In genomic region chr19:14567081-14567480, GRCm38 (mm10) we compare ENCODE assay signal across 15 mouse cellular contexts. TPM values are rescaled to one million over a fixed set of nuclear protein-coding genes. Genes with fewer than 3 reads are reported as not detected.
DNase-seq lines count a peak whose midpoint lies in the region; ATAC-seq lines count a peak whose summit lies in the region.
"Had no signal": no experiment of that assay in that cellular context is flagged by ENCODE, and none has a peak within 500 bp of the region (broad histone marks: within the 10 kb centered on the region; RNA-seq: fewer than 3 reads in every experiment).

No protein-coding gene starts in this region.

- H3K36me3 ChIP-seq in embryonic facial prominence, embryonic 11.5 days (replicated peaks; ENCODE audit: control insufficient read depth, insufficient read depth, low read depth, low read length), result no peaks in the 10 kb centered on the region
- peaks cover 12% of the 10 kb centered on the region for H3K36me3 ChIP-seq in embryonic facial prominence, embryonic 10.5 days (replicated peaks)
- H3K36me3 ChIP-seq in embryonic facial prominence, embryonic 14.5 days (ENCODE audit: control insufficient read depth, insufficient read depth, low read length), result 0 out of 2 replicates have a peak, but pooled peaks cover 7% of the 10 kb centered on the region
- H3K36me3 ChIP-seq in hindbrain, embryonic 14.5 days (replicated peaks; ENCODE audit: control insufficient read depth, insufficient read depth), result peaks cover 7% of the 10 kb centered on the region; the same call in 1 of the 2 replicates
- H3K36me3 ChIP-seq in midbrain, embryonic 15.5 days (replicated peaks), result no peaks in the 10 kb centered on the region
- no peaks in the 10 kb centered on the region for H3K36me3 ChIP-seq in kidney, embryonic 16.5 days (ENCODE audit: insufficient read depth, low read length)

- H3K27me3 ChIP-seq in embryonic facial prominence, embryonic 11.5 days (ENCODE audit: control insufficient read depth, insufficient read depth, low read length), result no peaks in the 10 kb centered on the region
- no peaks in the 10 kb centered on the region; the same call in 1 of the 2 replicates for H3K27me3 ChIP-seq in embryonic facial prominence, embryonic 10.5 days (replicated peaks; ENCODE audit: low read depth, poor library complexity, severe bottlenecking)
- no peaks in the 10 kb centered on the region for H3K27me3 ChIP-seq in embryonic facial prominence, embryonic 14.5 days (replicated peaks; ENCODE audit: control insufficient read depth, insufficient read depth, low read length)
- no peaks in the 10 kb centered on the region for H3K27me3 ChIP-seq in hindbrain, embryonic 14.5 days (ENCODE audit: control insufficient read depth, insufficient read depth, low read length)
- no peaks in the 10 kb centered on the region for H3K27me3 ChIP-seq in midbrain, embryonic 15.5 days (replicated peaks)
- H3K27me3 ChIP-seq in kidney, embryonic 16.5 days (ENCODE audit: insufficient read depth, low read length), result no peaks in the 10 kb centered on the region
- H3K27me3 ChIP-seq: limb, embryonic 15.5 days had no signal

- no peak overlapping the region for H3K27ac ChIP-seq in embryonic facial prominence, embryonic 11.5 days (replicated peaks; ENCODE audit: low read depth, low read length)
- no peak overlapping the region for H3K27ac ChIP-seq in embryonic facial prominence, embryonic 10.5 days (replicated peaks)
- no peak overlapping the region for H3K27ac ChIP-seq in embryonic facial prominence, embryonic 14.5 days (replicated peaks; ENCODE audit: low read depth, low read length)
- 0 out of 2 replicates have a peak overlapping the region, but pooled peaks have one; percentile 17 for H3K27ac ChIP-seq in hindbrain, embryonic 14.5 days
- H3K27ac ChIP-seq in midbrain, embryonic 15.5 days, result no peak overlapping the region
- H3K27ac ChIP-seq in kidney, embryonic 16.5 days (ENCODE audit: low read length), result no peak overlapping the region
- H3K27ac ChIP-seq: limb, embryonic 15.5 days; macrophage had no signal

- DNase-seq in embryonic facial prominence, embryonic 11.5 days (ENCODE audit: low spot score), result no peak
- DNase-seq in embryonic facial prominence, embryonic 10.5 days (ENCODE audit: low spot score), result no peak
- DNase-seq in embryonic facial prominence, embryonic 14.5 days (ENCODE audit: low spot score), result no peak
- peak; percentile 53 for DNase-seq in hindbrain, embryonic 14.5 days (ENCODE audit: low spot score)
- no peak for DNase-seq in Muller cell, postnatal 12 days (ENCODE audit: inconsistent ontology term)
- no peak for DNase-seq in cerebellum, adult 9-11 months
- DNase-seq: cerebellum, postnatal 36 days; heart, adult 11 months; lung, adult 18-20 months; thymus, adult 18-20 months had no signal

- H3K9ac ChIP-seq in embryonic facial prominence, embryonic 11.5 days (replicated peaks; ENCODE audit: low read length), result no peak overlapping the region
- no peak overlapping the region for H3K9ac ChIP-seq in embryonic facial prominence, embryonic 14.5 days (ENCODE audit: low read depth, low read length)
- H3K9ac ChIP-seq in hindbrain, embryonic 14.5 days, result no peak overlapping the region
- H3K9ac ChIP-seq in midbrain, embryonic 15.5 days, result no peak overlapping the region
- no peak overlapping the region for H3K9ac ChIP-seq in kidney, embryonic 16.5 days (replicated peaks; ENCODE audit: low read length)
- H3K9ac ChIP-seq: limb, embryonic 15.5 days had no signal

- no peaks in the 10 kb centered on the region for H3K4me1 ChIP-seq in embryonic facial prominence, embryonic 11.5 days (ENCODE audit: control insufficient read depth, insufficient read depth, low read length)
- peaks cover 36% of the 10 kb centered on the region for H3K4me1 ChIP-seq in embryonic facial prominence, embryonic 10.5 days
- H3K4me1 ChIP-seq in embryonic facial prominence, embryonic 14.5 days (ENCODE audit: control insufficient read depth, insufficient read depth, low read length), result peaks cover 6% of the 10 kb centered on the region; the same call in 1 of the 2 replicates
- H3K4me1 ChIP-seq in hindbrain, embryonic 14.5 days (replicated peaks; ENCODE audit: control insufficient read depth, insufficient read depth, low read length), result peaks cover 29% of the 10 kb centered on the region
- H3K4me1 ChIP-seq in midbrain, embryonic 15.5 days, result peaks cover 18% of the 10 kb centered on the region
- peaks cover 21% of the 10 kb centered on the region for H3K4me1 ChIP-seq in kidney, embryonic 16.5 days (ENCODE audit: insufficient read depth, low read length)
- H3K4me1 ChIP-seq: limb, embryonic 15.5 days had no signal

- 72% methylated on average over 3 of the region's 3 CpGs for WGBS in embryonic facial prominence, embryonic 11.5 days
- WGBS in embryonic facial prominence, embryonic 10.5 days, result 62% methylated on average over 3 of the region's 3 CpGs
- WGBS in embryonic facial prominence, embryonic 14.5 days, result 66% methylated on average over 3 of the region's 3 CpGs
- WGBS in hindbrain, embryonic 14.5 days, result 15% methylated on average over 3 of the region's 3 CpGs
- WGBS in midbrain, embryonic 15.5 days, result 21% methylated on average over 3 of the region's 3 CpGs
- WGBS in kidney, embryonic 16.5 days, result 44% methylated on average over 3 of the region's 3 CpGs

- no peaks in the 10 kb centered on the region for H3K9me3 ChIP-seq in embryonic facial prominence, embryonic 11.5 days (replicated peaks; ENCODE audit: control insufficient read depth, low read length)
- no peaks in the 10 kb centered on the region for H3K9me3 ChIP-seq in embryonic facial prominence, embryonic 10.5 days
- no peaks in the 10 kb centered on the region for H3K9me3 ChIP-seq in embryonic facial prominence, embryonic 14.5 days (ENCODE audit: control insufficient read depth, low read length)
- no peaks in the 10 kb centered on the region for H3K9me3 ChIP-seq in hindbrain, embryonic 14.5 days (ENCODE audit: control insufficient read depth, low read length)
- H3K9me3 ChIP-seq in midbrain, embryonic 15.5 days, result no peaks in the 10 kb centered on the region
- no peaks in the 10 kb centered on the region for H3K9me3 ChIP-seq in kidney, embryonic 16.5 days (ENCODE audit: low read length)
- H3K9me3 ChIP-seq: limb, embryonic 15.5 days had no signal

- no peak overlapping the region for H3K4me2 ChIP-seq in embryonic facial prominence, embryonic 11.5 days (ENCODE audit: low read depth, low read length)
- H3K4me2 ChIP-seq in embryonic facial prominence, embryonic 14.5 days (ENCODE audit: low read depth, low read length), result no peak overlapping the region
- 0 out of 2 replicates have a peak overlapping the region, but pooled peaks have one; percentile 8 for H3K4me2 ChIP-seq in hindbrain, embryonic 14.5 days (replicated peaks)
- H3K4me2 ChIP-seq in midbrain, embryonic 15.5 days, result no peak overlapping the region
- H3K4me2 ChIP-seq in kidney, embryonic 16.5 days (replicated peaks; ENCODE audit: low read depth, low read length), result no peak overlapping the region
- H3K4me2 ChIP-seq: limb, embryonic 15.5 days had no signal

- peak; percentile 39; the same call in 1 of the 2 replicates for ATAC-seq in embryonic facial prominence, embryonic 11.5 days (replicated peaks; ENCODE audit: insufficient number of reproducible peaks, low FRiP score, low TSS enrichment, low read depth)
- peak; percentile 53; the same call in 1 of the 2 replicates for ATAC-seq in embryonic facial prominence, embryonic 14.5 days (ENCODE audit: low read depth)
- peak; percentile 70; the same call in 1 of the 2 replicates for ATAC-seq in hindbrain, embryonic 14.5 days (ENCODE audit: low FRiP score)
- ATAC-seq in midbrain, embryonic 15.5 days (replicated peaks), result 0 out of 2 replicates have a peak, but pooled peaks have one; percentile 23
- ATAC-seq in kidney, embryonic 16.5 days (ENCODE audit: low FRiP score, low TSS enrichment), result no peak

- H3K4me3 ChIP-seq in embryonic facial prominence, embryonic 11.5 days (ENCODE audit: low read depth, low read length), result no peak overlapping the region
- H3K4me3 ChIP-seq in embryonic facial prominence, embryonic 10.5 days, result no peak overlapping the region
- no peak overlapping the region for H3K4me3 ChIP-seq in embryonic facial prominence, embryonic 14.5 days (ENCODE audit: low read depth, low read length)
- no peak overlapping the region for H3K4me3 ChIP-seq in hindbrain, embryonic 14.5 days (replicated peaks; ENCODE audit: low read length)
- H3K4me3 ChIP-seq in midbrain, embryonic 15.5 days, result no peak overlapping the region
- no peak overlapping the region for H3K4me3 ChIP-seq in kidney, embryonic 16.5 days (ENCODE audit: low read length)
- H3K4me3 ChIP-seq: limb, embryonic 15.5 days; myocyte had no signal

RNA-seq across cellular contexts. Expression of gene Tle4, which starts 30.8 kb away (rescaled TPM):
- polyA plus RNA-seq in embryonic facial prominence, embryonic 11.5 days (2014; fragmentation: Nextera tagmentation; extraction: Ambion mirVana), result 25.9 and 35.5 TPM in 2 replicates
- polyA plus RNA-seq in embryonic facial prominence, embryonic 10.5 days (2016; fragmentation: Nextera tagmentation; extraction: Ambion mirVana), result 19.4 and 21.7 TPM in 2 replicates
- polyA plus RNA-seq in embryonic facial prominence, embryonic 14.5 days (2014; fragmentation: Nextera tagmentation; extraction: Ambion mirVana), result 14.3 and 15.8 TPM in 2 replicates
- polyA plus RNA-seq in hindbrain, embryonic 14.5 days (2014; fragmentation: Nextera tagmentation; extraction: Ambion mirVana), result 25.4 and 26.8 TPM in 2 replicates
- 40.4 and 41.3 TPM in 2 replicates for polyA plus RNA-seq in midbrain, embryonic 15.5 days (2015; fragmentation: Nextera tagmentation; extraction: Ambion mirVana)
- 13.4 and 14.6 TPM in 2 replicates for polyA plus RNA-seq in kidney, embryonic 16.5 days (2015; fragmentation: Nextera tagmentation; extraction: Ambion mirVana)
